8 mouse cellular contexts compared by ENCODE assay signal in the genomic region with DNA sequence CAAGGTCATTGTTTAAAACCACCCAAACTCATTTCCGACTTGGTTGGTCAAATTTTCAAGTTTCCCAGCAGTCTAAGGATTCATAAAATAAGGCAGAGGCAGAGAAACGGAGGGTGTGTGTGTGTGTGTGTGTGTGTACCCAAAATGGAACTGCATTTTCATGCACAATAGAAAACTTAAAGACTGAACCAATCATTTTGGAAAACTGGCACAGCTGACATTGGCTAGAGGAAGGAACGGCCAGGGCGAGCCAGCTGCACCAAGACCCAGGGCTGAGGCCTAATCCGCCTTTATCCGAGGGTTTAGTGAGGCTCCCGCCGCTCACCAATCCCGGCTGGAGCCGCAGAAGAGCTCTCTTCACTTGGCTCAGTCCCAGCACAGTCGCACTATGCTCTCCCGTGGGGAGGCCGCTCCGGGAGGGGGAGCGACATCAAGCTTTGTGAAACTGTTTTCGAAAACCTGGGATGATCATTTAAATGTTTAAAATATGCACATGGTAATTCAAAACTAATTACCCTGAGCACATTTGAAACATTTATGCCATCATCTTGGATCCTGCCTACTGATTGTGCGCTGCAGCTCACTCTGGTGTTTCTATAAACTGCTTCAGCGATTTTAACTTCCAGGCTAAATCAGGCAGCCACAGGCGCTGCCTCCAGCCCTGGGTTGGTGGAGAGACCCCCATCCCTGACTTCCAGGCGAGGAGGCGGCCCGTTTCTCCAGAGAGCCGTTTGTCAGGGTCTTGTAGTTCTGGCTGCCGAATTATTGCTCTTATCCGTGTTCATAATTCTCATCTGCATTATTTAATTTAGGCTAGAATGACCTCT. TPM values are rescaled to one million over a fixed set of nuclear protein-coding genes. Genes with fewer than 3 reads are reported as not detected.
DNase-seq lines count a peak whose midpoint lies in the region; ATAC-seq lines count a peak whose summit lies in the region.

No protein-coding gene starts in this region.

- no peak for ATAC-seq in inflammation-experienced regulatory T-cells, adult 6 months

- peak; percentile 34 to 53 for DNase-seq in adrenal gland, adult (ENCODE audit: inconsistent age in 2 of 2, low spot score in 1 of 2)
- no peak for DNase-seq in adrenal gland, adult 18-20 months (ENCODE audit: low spot score in 2 of 2)
- DNase-seq in testis, postnatal 10 days (ENCODE audit: low spot score), result peak; percentile 62
- DNase-seq in testis, postnatal 14 days (ENCODE audit: low spot score), result no peak
- DNase-seq in layer of hippocampus, adult 8-10 months (ENCODE audit: low spot score in 2 of 2), result peak; percentile 54 to 68
- DNase-seq in retina, postnatal 7 days (ENCODE audit: low read depth, low spot score), result peak; percentile 80
- DNase-seq in thymus, postnatal 0 days (ENCODE audit: low spot score), result no peak

RNA-seq across cellular contexts. Expression of a gene that starts 56.5 kb away (rescaled TPM):
- total RNA-seq in adrenal gland, adult 18-20 months (2021), result 10 to 100 TPM; 39.7 to 42.2 TPM
- total RNA-seq in layer of hippocampus, adult 8-10 months (2022), result 10 to 100 TPM; 61.7 to 67.5 (median 66.1) TPM
- 100 to 1,000 TPM; 199 to 296 (median 217) TPM for polyA plus RNA-seq in inflammation-experienced regulatory T-cells, adult 6 months (2017; shearing (Covaris generic))
- 145 and 158 TPM in 2 replicates for polyA plus RNA-seq in thymus, postnatal 0 days (2015; fragmentation: Nextera tagmentation; extraction: Ambion mirVana)

RNA-seq across cellular contexts. Expression of a gene that starts 56.6 kb away (rescaled TPM):
- 1 to 10 TPM; 6.6 to 7.9 TPM for total RNA-seq in adrenal gland, adult 18-20 months (2021)
- total RNA-seq in layer of hippocampus, adult 8-10 months (2022), result 10 to 100 TPM; 15.0 to 23.6 (median 19.6) TPM
- 10 to 100 TPM; 10.8 to 25.4 (median 23.2) TPM for polyA plus RNA-seq in inflammation-experienced regulatory T-cells, adult 6 months (2017; shearing (Covaris generic))
- polyA plus RNA-seq in thymus, postnatal 0 days (2015; fragmentation: Nextera tagmentation; extraction: Ambion mirVana), result 6.2 and 9.5 TPM in 2 replicates

Comparison
In these comparisons a context has a peak if more than half of its experiments do, and no peak if none do; other contexts are left out.
1. DNase-seq: peak in adrenal gland, adult (2 of 2), testis, postnatal 10 days (single experiment), layer of hippocampus, adult 8-10 months (2 of 2) and retina, postnatal 7 days (single experiment); none in adrenal gland, adult 18-20 months (0 of 2), testis, postnatal 14 days (single experiment) and thymus, postnatal 0 days (single experiment).